Mouse (Mus musculus): ENCODE results near the gene Pfkp.

DNA sequence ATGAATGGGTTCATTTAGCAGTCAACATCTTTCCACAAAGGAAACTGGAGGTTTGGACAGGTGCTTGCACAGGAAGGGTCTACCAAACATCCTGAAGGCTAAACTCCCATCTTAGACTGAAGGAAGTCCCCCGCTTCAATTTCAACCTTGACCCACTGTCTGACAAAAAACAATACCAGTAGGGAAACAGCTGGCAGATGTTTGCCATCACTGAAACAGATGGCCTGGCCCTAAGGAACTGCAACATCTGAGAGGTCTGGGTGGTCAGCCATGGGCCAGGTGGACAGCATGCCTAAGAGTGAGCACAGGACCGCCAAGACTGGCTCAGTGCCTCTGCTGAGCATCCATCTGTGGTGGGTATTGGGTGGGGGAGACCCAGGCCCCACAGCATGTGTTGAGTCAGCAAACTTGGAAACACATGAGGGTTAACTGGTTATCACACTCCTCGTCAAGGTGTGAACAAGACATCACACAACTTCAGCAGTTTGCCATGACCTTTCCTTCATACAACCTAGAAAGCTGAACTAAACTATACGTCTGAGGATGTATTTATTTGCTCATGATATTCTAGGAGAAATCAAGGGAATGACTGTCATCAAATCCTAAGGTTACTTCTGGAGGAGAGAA, 65.0 kb downstream of the Pfkp start:
- TF ChIP-seq TAL1 (IDR thresholded peaks at IDR 0.05; ENCODE audit: low read length) (no peak), GATA1 (IDR thresholded peaks at IDR 0.05; ENCODE audit: low read length) (no peak)

Data from erythroblast, embryonic 14.5 days (primary cell).